In genomic region chr19:34500763-34501162, GRCm38 (mm10) we compare ENCODE assay signal across 8 mouse cellular contexts. TPM values are rescaled to one million over a fixed set of nuclear protein-coding genes. Genes with fewer than 3 reads are reported as not detected.
A peak's percentile ranks its signal among the peaks of the same experiment; 100 is the strongest.
DNase-seq lines count a peak whose midpoint lies in the region; ATAC-seq and TF ChIP-seq lines count a peak whose summit lies in the region.

No protein-coding gene starts in this region.

- peak; percentile 67 for TF ChIP-seq CTCF in heart, postnatal 0 days (IDR thresholded peaks at IDR 0.05; ENCODE audit: low read depth)

- no peak for TF ChIP-seq EP300 in heart, postnatal 0 days (IDR thresholded peaks at IDR 0.05; ENCODE audit: low read depth)

- H3K27me3 ChIP-seq in heart, postnatal 0 days (ENCODE audit: control insufficient read depth, insufficient read depth, low read length) = no peaks in the 10 kb centered on the region
- H3K27me3 ChIP-seq in lung, embryonic 15.5 days = no peaks in the 10 kb centered on the region

- no peak overlapping the region for H3K27ac ChIP-seq in ES-E14 (ENCODE audit: insufficient read depth, low read depth, low read length, poor library complexity, severe bottlenecking)
- H3K27ac ChIP-seq in heart, postnatal 0 days (ENCODE audit: low read depth) = no peak overlapping the region
- no peak overlapping the region for H3K27ac ChIP-seq in lung, embryonic 15.5 days

- H3K9me3 ChIP-seq in ES-E14 (ENCODE audit: control insufficient read depth, insufficient read depth, low read depth, low read length) = no peaks in the 10 kb centered on the region
- no peaks in the 10 kb centered on the region for H3K9me3 ChIP-seq in heart, postnatal 0 days (replicated peaks; ENCODE audit: control insufficient read depth, low read length)
- no peaks in the 10 kb centered on the region for H3K9me3 ChIP-seq in lung, embryonic 15.5 days

- no peaks in the 10 kb centered on the region for H3K36me3 ChIP-seq in ES-E14 (ENCODE audit: control insufficient read depth, insufficient read depth, low read length, poor library complexity, severe bottlenecking)
- peaks cover 17% of the 10 kb centered on the region for H3K36me3 ChIP-seq in heart, postnatal 0 days (replicated peaks; ENCODE audit: control insufficient read depth, insufficient read depth, low read length)
- H3K36me3 ChIP-seq in lung, embryonic 15.5 days = no peaks in the 10 kb centered on the region

- no peak overlapping the region for H3K4me3 ChIP-seq in ES-E14 (ENCODE audit: insufficient read depth in 1 of 2, low read depth in 1 of 2, low read length in 2 of 2, poor library complexity in 1 of 2, severe bottlenecking in 1 of 2)
- H3K4me3 ChIP-seq in heart, postnatal 0 days (ENCODE audit: low read depth, low read length) = no peak overlapping the region
- H3K4me3 ChIP-seq in lung, embryonic 15.5 days = no peak overlapping the region

- in situ Hi-C loops in ES-E14 (cut with MboI; ENCODE audit: low sequenced_read_pairs in 2 of 2, unreplicated experiment in 2 of 2) = no loop called here

- no peaks in the 10 kb centered on the region; a peak in 1 of 4 replicates for H3K4me1 ChIP-seq in ES-E14 (ENCODE audit: control insufficient read depth in 2 of 2, insufficient read depth in 2 of 2, low read length in 2 of 2, poor library complexity in 1 of 2)
- H3K4me1 ChIP-seq in heart, postnatal 0 days (ENCODE audit: control insufficient read depth, insufficient read depth) = no peaks in the 10 kb centered on the region
- H3K4me1 ChIP-seq in lung, embryonic 15.5 days = no peaks in the 10 kb centered on the region

- peak; percentile 81 for DNase-seq in ES-E14 (ENCODE audit: low read depth, low spot score)
- peak; percentile 80 to 84 for DNase-seq in adrenal gland, postnatal 36 days
- peak; percentile 77 for DNase-seq in heart, postnatal 0 days (ENCODE audit: low spot score)
- peak; percentile 48 to 67 for DNase-seq in layer of hippocampus, adult 18-20 months (ENCODE audit: low spot score in 2 of 2)
- peak; percentile 25 to 50 for DNase-seq in right cerebral cortex, adult 2 months (ENCODE audit: low spot score in 2 of 2)
- DNase-seq in urinary bladder, postnatal 36 days (ENCODE audit: low spot score in 2 of 2) = peak; percentile 61 to 77

- WGBS in heart, postnatal 0 days = 44% methylated on average over 4 of the region's 4 CpGs
- WGBS in lung, embryonic 15.5 days = 32% methylated on average over 4 of the region's 4 CpGs

- no peak overlapping the region for H3K9ac ChIP-seq in ES-E14 (ENCODE audit: insufficient read depth, low read depth, low read length, poor library complexity, severe bottlenecking)
- no peak overlapping the region for H3K9ac ChIP-seq in heart, postnatal 0 days (replicated peaks; ENCODE audit: low read depth, low read length)
- no peak overlapping the region for H3K9ac ChIP-seq in lung, embryonic 15.5 days

- peak; percentile 93 for ATAC-seq in erythroblast, adult 5-6 weeks (replicated peaks; ENCODE audit: low FRiP score, poor library complexity, severe bottlenecking)
- ATAC-seq in heart, postnatal 0 days (ENCODE audit: insufficient read depth, low read depth) = peak; percentile 74; the same call in 1 of the 2 replicates
- ATAC-seq in lung, embryonic 15.5 days (ENCODE audit: borderline replicate concordance, extremely low read depth, low FRiP score, low TSS enrichment) = peak; percentile 59

- no peak overlapping the region for H3K4me2 ChIP-seq in heart, postnatal 0 days (ENCODE audit: low read depth, low read length)
- H3K4me2 ChIP-seq in lung, embryonic 15.5 days = no peak overlapping the region

TF ChIP-seq in ES-E14, 5 proteins besides CTCF, POLR2A, EP300 and RAD21:
- TF ChIP-seq MAFK (IDR thresholded peaks at IDR 0.05; ENCODE audit: insufficient read depth, low read depth, low read length) = no peak
- TF ChIP-seq CHD2 (IDR thresholded peaks at IDR 0.05; ENCODE audit: low read depth, low read length) = no peak
- no peak for TF ChIP-seq ZC3H11A (IDR thresholded peaks at IDR 0.05; ENCODE audit: borderline replicate concordance, low read depth, low read length)
- no peak for TF ChIP-seq ZNF384 (IDR thresholded peaks at IDR 0.05; ENCODE audit: low read depth, low read length)
- no peak for TF ChIP-seq HCFC1 (IDR thresholded peaks at IDR 0.05; ENCODE audit: borderline replicate concordance, insufficient read depth, low read length)

RNA-seq across cellular contexts. Expression of gene Ch25h, which starts 25.8 kb away (rescaled TPM):
- total RNA-seq in ES-E14 (2012; rRNA removed) = 0.37 and 0.89 TPM in 2 replicates
- under 1 TPM; 0.26 to 0.50 TPM for total RNA-seq in adrenal gland, postnatal 36 days (2021)
- total RNA-seq in erythroblast, adult 5-6 weeks (2015; ENCODE audit: low replicate concordance) = not detected in 2 replicates
- total RNA-seq in erythroblast, adult 5-6 weeks (2017; ENCODE audit: low replicate concordance) = not detected in 2 replicates
- total RNA-seq in heart, postnatal 0 days (2014; rRNA removed; ENCODE audit: low replicate concordance) = 1.5 and 2.7 TPM in 2 replicates
- polyA plus RNA-seq in heart, postnatal 0 days (2015; fragmentation: Nextera tagmentation; extraction: Ambion mirVana) = 0.92 and 1.3 TPM in 2 replicates
- total RNA-seq in layer of hippocampus, adult 18-20 months (2021) = under 1 TPM in 1 of 2 experiments, not detected in 1; 0.22 TPM
- 0.60 and 0.66 TPM in 2 replicates for polyA plus RNA-seq in lung, embryonic 15.5 days (2015; fragmentation: Nextera tagmentation; extraction: Ambion mirVana)

RNA-seq across cellular contexts. Expression of gene Lipa, which starts 26.5 kb away (rescaled TPM):
- total RNA-seq in ES-E14 (2012; rRNA removed) = 10.7 and 15.0 TPM in 2 replicates
- 100 to 1,000 TPM in 1 of 2 experiments, 10 to 100 TPM in 1; 87.3 to 203 TPM for total RNA-seq in adrenal gland, postnatal 36 days (2021)
- 50.1 and 57.7 TPM in 2 replicates for total RNA-seq in erythroblast, adult 5-6 weeks (2015; ENCODE audit: low replicate concordance)
- total RNA-seq in erythroblast, adult 5-6 weeks (2017; ENCODE audit: low replicate concordance) = 25.0 and 29.7 TPM in 2 replicates
- total RNA-seq in heart, postnatal 0 days (2014; rRNA removed; ENCODE audit: low replicate concordance) = 30.2 and 40.1 TPM in 2 replicates
- 16.8 and 20.7 TPM in 2 replicates for polyA plus RNA-seq in heart, postnatal 0 days (2015; fragmentation: Nextera tagmentation; extraction: Ambion mirVana)
- total RNA-seq in layer of hippocampus, adult 18-20 months (2021) = 10 to 100 TPM; 18.2 to 19.6 TPM
- 47.9 and 48.5 TPM in 2 replicates for polyA plus RNA-seq in lung, embryonic 15.5 days (2015; fragmentation: Nextera tagmentation; extraction: Ambion mirVana)

RNA-seq across cellular contexts. Expression of gene Ifit2, which starts 49.7 kb away (rescaled TPM):
- total RNA-seq in ES-E14 (2012; rRNA removed) = 1.2 and 1.7 TPM in 2 replicates
- 1 to 10 TPM; 4.1 to 5.8 TPM for total RNA-seq in adrenal gland, postnatal 36 days (2021)
- 3.3 and 3.8 TPM in 2 replicates for total RNA-seq in erythroblast, adult 5-6 weeks (2015; ENCODE audit: low replicate concordance)
- total RNA-seq in erythroblast, adult 5-6 weeks (2017; ENCODE audit: low replicate concordance) = 6.3 and 6.8 TPM in 2 replicates
- 7.4 and 9.1 TPM in 2 replicates for total RNA-seq in heart, postnatal 0 days (2014; rRNA removed; ENCODE audit: low replicate concordance)
- 4.3 and 4.6 TPM in 2 replicates for polyA plus RNA-seq in heart, postnatal 0 days (2015; fragmentation: Nextera tagmentation; extraction: Ambion mirVana)
- total RNA-seq in layer of hippocampus, adult 18-20 months (2021) = 1 to 10 TPM; 4.5 to 4.8 TPM
- polyA plus RNA-seq in lung, embryonic 15.5 days (2015; fragmentation: Nextera tagmentation; extraction: Ambion mirVana) = 12.7 and 12.9 TPM in 2 replicates
